Mouse (Mus musculus): Measurements from ENCODE around the gene Fbn1.

GRCm38 (mm10) chr2:125391582-125391981 is 116.2 kb downstream of the Fbn1 start:
- TF ChIP-seq TCF12 (IDR thresholded peaks at IDR 0.05; ENCODE audit: low read depth, low read length) (no peak), EP300 (IDR thresholded peaks at IDR 0.05; ENCODE audit: low read length) (no peak), POLR2A (IDR thresholded peaks at IDR 0.05; ENCODE audit: low read depth, low read length) (no peak), CTCF (conservative IDR thresholded peaks at IDR 0.05 in 1 of 2, IDR thresholded peaks at IDR 0.05 in 1 of 2; ENCODE audit: low read depth in 2 of 2, low read length in 2 of 2) (no peak), BHLHE40 (IDR thresholded peaks at IDR 0.05; ENCODE audit: low read depth, low read length) (no peak), E2F4 (IDR thresholded peaks at IDR 0.05; ENCODE audit: insufficient replicate concordance, low read depth, low read length) (no peak), RAD21 (IDR thresholded peaks at IDR 0.05; ENCODE audit: low read depth, low read length) (no peak), SIN3A (IDR thresholded peaks at IDR 0.05; ENCODE audit: low read length) (no peak), JUND (conservative IDR thresholded peaks at IDR 0.05; ENCODE audit: low read depth, low read length) (no peak), USF1 (IDR thresholded peaks at IDR 0.05; ENCODE audit: low read depth, low read length) (no peak), MYC (IDR thresholded peaks at IDR 0.05; ENCODE audit: low read depth, low read length) (no peak), CHD1 (IDR thresholded peaks at IDR 0.05; ENCODE audit: low read depth, low read length) (no peak), ZNF384 (IDR thresholded peaks at IDR 0.05; ENCODE audit: low read depth, low read length) (no peak)
